Mouse (Mus musculus) A20 (cell line): ENCODE measurements around the gene D930048N14Rik.
"Not testable (repeated sequence)": the region's sequence is repeated elsewhere in the genome, so short reads cannot be mapped to it uniquely, and the experiment has no call there.

Source experiments
- DNase-seq: peaks from one replicate; pipeline ENCODE4 v3.0.0-alpha.2; 2011; ENCODE audit warnings: low read depth, low spot score

Gene D930048N14Rik

DNA sequence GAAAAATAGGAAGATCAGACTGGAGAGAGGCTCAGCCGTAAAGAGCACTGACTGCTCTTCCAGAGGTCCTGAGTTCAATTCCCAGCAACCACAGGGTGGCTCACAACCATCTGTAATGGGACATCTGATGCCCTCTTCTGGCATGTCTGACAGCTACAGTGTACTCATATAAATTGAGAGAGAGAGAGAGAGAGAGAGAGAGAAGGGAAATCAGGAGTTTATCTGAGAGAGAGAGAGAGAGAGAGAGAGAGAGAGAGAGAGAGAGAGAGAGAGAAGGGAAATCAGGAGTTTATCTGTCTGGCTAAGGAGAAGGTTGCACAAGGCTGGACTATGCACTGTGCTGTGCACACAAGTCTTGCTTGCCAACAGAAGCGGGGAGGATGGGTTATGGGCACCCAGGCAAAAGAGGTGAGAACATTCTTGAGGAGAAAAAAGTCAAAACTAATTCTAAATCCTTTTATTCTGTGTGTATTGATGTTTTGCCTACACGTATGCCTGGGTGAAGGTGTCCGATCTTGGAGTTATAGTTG, 2.2 kb downstream of the D930048N14Rik start:
- DNase-seq = no peak

DNA sequence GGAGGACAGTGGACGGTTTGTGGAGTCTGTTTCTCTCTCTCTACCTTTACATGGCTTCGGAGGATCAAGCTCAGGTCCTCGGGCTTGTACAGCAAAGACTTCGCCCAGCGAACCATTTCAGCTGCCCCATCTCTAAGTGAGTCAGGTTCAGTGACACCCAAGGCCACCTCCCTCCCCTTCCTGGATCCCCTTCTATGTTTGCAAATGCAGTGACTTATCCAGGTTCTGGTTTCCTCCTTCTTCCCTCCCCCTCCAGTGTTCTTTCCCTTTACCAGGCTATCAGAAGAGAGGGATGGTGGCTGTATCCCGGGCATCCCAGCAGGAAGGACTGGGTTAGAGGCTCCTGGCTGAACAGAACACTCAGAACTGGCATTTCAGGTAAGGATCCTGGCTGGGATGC, 3.0 kb downstream of the D930048N14Rik start:
- DNase-seq = no peak

DNA sequence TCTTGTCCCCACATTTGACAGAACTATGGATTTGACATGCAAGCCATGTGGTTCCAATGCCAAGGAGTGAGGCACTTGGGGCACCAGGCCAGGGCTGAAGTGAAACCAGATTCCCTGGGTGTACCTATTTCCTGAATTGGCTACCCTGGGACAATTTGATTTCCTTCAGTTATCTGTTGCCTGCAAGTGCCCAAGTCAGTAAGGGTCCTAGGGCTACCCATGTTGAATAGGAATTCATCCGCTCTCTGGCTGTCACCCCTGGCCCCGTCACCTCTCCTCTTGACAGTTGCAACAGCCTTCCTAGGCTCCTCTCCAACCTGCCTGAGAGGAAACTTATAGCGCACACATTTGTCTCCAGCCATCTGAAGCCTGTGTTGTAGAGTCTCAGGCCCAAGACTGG, 4.1 kb downstream of the D930048N14Rik start:
- no peak for DNase-seq

DNA sequence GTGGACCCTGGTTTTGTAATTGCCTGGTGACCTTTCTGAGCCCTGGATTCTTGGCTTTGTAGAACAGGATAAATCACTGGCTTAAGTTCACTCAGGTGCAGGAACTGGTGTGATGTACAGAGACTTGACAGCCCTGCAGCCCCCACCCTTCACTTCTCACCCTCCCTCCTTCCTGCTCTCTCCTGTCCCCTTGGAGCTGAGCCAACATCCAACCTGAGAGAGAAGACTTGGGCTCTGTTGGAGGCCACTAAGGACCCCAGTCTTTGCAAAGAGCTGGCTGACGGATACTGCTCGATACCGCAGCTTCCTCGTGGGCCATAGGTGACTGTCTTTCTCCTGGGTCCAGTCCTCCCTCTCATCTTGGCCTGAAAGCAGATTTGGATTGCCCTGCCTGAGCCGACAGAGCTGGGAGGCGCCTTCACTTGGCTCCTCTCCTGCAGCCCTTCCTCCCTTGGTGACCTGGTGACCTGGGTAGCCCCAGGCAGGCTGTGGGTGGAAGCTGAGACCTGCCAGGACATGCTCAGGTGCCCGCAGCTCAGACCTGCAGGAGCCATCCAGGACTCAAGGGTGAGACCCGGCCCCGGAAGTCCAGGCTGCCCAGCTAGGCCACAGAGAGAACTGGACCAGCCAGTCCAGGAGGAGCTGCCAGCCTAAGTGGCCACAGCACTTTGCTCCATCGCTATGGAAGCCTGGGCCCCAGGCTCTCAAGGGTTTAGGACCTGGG, 6.2 kb downstream of the D930048N14Rik start:
- DNase-seq = no peak

DNA sequence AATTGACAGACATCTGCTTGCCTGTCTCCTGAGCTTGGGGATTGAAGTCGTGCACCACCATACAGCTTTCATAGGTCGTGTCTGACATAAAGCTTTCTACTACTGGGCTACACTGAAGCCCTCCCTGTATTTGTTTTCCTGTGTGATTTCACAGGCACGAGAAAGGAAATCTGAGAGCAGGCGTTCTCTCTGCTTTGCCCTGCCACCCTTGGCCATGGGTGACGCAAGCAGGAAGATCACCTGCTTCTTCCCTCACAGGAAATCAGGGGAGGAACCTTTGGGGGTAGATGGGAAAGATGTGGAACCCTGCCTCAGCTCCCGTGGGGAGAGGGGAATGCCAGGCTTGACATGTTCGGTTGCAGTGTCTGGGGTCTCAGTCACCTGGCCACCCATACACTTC, 7.5 kb downstream of the D930048N14Rik start:
- no peak for DNase-seq

DNA sequence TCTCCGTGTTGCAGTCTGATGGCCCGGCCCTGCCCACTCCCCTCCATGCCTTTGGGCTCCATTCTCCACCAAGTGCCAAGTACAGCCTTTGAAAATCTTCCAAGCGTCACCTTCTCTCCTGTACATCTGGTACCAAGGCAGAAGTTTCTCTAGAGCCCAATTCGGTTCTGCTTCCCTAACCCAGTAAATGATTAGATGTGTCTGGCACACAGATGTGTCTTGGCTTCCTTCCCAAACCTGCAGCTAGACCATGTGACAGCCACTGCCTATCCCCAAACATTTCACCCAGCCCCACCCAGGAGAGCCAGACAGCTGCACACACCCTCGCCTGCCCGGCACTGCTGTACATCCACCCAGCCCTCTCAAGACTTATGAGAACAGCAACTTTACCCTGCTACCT, 8.0 kb downstream of the D930048N14Rik start:
- DNase-seq = no peak

DNA sequence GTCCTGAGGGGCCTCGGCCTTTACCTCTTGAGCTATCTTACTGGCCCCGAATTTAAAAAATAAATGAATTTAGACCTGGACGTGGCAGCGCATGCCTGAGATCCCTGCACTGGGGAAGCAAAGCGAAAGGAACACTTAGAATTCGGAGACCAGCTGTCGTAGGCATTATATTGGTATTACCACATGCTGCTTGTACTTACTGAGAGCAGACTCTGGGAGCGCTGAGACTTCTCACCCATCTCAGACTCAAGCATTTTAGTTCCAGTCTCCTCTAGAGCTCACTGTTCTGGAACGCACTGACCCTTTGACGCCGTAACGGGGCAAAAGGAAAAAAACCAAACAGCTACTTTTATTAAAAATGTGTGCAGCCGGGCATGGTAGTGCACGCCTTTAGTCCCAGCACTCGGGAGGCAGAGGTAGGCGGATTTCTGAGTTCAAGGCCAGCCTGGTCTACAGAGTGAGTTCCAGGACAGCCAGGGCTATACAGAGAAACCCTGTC, 11.2 kb downstream of the D930048N14Rik start:
- no peak for DNase-seq

DNA sequence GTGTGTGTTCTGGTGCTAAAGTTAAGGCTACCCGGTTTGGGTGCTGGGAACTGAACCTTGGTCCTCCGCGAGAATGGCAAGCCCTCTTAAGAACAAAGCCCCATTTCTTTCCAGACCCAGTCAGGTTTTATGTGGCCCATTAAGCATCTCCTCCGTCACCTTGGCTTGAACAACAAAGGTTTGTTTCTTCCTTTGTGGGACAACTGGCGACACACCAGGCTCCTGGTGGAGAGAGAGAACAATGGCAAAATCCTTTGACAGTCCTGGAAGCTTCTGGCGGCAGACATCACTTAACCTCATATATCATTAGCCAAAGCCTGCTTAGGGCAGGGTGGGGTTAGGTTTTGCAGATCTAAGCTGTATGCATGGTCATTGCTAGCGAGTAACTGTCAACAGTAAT, 11.9 kb downstream of the D930048N14Rik start:
- DNase-seq = no peak

DNA sequence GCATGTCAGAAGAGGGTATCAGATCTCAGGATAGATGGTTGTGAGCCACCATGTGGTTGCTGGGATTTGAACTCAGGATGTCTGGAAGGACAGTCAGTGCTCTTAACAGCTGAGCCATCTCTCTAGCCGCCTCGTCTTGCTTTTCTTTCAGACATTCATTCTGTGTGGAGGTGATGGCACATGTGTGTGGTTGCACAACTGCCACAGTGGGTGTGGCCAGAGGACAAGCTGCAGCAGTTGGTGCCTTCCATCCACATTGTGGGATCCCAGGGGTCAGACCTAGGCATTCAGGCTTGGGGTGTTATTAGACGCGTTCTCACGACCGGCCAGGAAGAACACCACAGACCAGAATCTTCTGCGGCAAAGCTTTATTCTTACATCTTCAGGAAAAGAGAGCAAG, 14.0 kb downstream of the D930048N14Rik start:
- not testable (repeated sequence) for DNase-seq

DNA sequence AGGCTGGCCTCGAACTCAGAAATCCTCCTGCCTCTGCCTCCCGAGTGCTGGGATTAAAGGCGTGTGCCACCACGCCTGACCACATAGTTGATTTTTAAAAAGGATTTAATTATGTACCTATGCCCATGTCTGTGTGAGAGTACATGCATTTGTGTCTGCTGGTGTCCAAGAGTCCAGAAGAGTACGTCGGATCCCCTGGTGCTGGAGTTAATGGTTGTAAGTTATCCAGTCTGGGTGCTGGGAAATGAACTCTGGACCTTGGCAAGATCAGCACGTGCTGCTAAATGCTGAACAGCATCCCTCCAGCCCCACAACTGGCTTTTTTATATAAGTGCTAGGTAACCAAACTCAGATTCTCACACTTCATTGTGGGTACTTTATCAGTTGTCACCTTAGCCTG, 20.1 kb downstream of the D930048N14Rik start:
- no peak for DNase-seq

DNA sequence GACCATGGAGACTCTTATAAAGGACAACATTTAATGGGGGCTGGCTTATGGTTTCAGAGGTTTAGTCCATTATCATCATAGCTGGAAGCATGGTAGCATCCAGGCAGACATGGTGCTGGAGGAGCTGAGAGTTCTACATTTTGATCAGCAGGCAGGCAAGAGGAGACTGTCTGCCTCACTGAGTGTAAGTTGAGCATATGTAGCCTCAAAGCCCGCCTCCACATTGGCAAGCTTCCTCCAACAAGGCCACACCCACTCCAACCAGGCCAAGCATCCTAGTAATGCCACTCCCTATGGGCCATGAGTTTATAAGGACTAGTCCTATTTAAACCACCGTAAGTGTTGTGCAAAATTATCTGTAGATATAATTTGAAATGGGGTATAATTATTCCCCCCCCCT, 20.6 kb downstream of the D930048N14Rik start:
- DNase-seq = no peak

DNA sequence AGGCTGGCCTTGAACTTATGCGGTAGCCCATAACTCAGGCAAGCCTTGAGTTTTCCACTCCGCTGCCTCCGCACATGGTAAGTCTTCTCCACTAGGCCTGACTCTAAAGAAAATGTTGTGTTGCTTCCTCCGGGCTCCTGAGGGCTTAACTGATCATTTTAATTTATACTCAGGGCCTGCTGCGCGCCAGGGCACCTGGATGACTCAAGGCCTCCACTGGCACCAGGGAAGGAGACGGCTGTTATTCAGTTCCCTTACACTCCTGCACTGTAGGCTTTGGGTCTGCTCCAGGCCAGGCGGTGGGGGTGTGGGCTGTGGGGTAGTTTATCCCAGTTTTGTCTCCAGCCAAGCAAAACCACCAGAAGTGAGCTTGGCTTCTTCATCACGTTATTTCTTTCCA, 22.5 kb downstream of the D930048N14Rik start:
- no peak for DNase-seq

DNA sequence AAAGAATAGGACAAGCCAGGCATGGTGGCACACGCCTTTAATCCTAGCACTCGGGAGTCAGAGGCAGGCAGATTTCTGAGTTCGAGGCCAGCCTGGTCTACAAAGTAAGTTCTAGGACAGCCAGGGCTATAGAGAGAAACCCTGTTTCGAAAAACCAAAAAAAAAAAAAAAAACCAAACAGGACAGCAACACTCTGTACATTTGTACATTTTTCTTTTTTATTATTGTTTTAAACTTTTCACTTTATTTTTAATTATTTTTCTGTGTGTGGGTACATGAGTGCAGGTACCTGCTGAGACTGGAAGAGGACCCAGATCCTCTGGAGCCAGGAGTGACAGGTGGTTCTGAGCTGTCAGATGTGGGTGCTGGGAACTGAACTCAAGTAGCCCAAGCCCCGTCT, 24.6 kb downstream of the D930048N14Rik start:
- no peak for DNase-seq

DNA sequence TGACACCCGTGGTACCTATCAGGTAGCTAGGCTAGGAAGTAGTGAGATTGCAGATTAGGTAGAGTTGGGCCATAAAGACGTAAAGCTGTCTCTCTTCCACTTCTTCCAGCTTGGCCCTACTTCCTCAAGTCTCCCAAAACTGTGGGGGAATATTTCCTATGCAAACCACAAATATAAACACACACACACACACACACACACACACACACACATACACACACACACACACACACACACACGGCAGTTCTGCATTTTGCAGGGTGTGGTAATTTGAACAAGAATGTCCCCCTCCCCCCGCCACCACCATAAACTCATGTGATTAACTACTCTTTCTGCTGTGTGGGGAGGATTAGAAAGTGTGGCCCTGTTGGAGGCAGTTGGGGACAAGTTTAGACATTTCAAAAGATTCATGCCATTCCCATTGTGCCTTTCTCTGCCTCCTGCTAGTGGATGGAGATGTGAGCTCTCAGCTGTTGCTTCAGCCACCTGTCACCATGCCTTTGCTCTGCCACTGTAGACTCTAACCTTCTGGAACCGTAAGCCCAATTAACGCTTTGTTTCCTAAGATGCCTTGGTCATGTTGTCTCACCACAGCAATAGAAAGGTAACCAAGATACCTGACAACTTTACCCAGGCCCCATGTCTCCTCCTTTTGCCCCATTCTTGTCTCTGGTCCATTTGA, 27.1 kb downstream of the D930048N14Rik start:
- DNase-seq = no peak

DNA sequence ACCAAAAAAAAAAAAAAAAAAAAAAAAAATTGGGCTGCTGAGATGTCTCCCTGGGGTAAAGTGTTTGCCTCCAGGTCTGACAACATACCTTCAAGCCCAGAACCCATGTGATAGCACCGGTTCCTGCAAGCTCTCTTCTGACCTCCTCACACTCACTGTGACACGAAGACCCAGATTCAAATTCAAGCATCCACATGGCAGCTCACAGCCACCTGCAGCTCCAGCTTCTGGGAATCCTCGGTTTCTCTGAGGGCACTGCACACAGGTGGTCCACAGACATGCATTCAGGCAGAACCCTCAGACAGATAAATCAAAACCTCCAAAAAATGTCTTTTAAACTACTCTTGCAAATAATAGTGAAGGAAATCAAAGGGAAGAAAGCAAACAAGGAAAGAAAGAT, 28.7 kb downstream of the D930048N14Rik start:
- no peak for DNase-seq

DNA sequence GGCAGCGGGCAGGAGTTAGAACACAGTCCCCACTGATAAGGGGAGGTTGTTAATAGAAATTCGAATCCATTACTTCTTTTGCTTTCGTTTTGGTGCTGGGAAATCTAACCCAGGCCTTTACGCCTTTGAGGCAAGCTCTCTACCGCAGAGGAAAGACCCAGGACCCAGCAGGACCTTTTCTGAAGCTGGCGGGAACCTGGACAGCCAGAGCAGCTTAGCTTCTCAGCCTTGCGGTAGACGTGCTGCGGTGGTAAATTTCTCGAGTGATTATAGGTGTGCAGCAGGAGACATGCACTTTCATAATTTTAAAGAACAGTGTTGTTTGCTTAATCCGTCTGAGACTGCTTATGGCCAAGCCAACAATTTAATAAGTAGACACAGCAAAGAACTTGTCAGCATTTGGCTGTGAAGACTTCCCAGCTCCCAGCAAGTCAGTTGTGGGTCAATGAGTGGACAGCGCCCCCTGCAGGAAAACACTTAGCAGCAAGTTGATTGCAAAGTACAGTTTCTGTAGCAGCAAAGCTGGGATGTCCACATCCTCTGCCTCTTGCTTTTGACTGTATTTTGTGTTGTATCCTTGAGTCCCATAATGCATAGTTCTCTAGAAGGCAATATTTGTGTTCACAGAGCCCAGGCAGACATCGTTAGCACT, 30.7 kb downstream of the D930048N14Rik start:
- DNase-seq = peak; percentile 90

DNA sequence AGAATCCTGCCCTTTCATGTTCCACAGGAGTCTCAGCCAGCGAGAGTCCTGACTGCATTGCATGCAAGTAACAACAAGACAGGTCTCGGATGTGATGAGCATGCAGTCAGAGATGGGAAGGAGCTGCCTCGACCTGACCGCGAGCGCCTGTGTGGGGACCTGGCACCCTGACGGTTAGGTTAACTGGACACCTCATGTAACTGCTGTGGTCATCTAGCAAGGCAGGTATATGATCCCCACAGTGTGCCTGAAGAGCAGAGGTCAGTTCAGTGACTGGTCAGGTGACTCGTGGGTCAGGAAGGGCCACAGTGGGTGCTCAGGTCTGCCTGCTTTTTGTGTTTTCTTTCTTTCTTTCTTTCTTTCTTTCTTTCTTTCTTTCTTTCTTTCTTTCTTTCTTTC, 31.2 kb downstream of the D930048N14Rik start:
- DNase-seq = no peak

DNA sequence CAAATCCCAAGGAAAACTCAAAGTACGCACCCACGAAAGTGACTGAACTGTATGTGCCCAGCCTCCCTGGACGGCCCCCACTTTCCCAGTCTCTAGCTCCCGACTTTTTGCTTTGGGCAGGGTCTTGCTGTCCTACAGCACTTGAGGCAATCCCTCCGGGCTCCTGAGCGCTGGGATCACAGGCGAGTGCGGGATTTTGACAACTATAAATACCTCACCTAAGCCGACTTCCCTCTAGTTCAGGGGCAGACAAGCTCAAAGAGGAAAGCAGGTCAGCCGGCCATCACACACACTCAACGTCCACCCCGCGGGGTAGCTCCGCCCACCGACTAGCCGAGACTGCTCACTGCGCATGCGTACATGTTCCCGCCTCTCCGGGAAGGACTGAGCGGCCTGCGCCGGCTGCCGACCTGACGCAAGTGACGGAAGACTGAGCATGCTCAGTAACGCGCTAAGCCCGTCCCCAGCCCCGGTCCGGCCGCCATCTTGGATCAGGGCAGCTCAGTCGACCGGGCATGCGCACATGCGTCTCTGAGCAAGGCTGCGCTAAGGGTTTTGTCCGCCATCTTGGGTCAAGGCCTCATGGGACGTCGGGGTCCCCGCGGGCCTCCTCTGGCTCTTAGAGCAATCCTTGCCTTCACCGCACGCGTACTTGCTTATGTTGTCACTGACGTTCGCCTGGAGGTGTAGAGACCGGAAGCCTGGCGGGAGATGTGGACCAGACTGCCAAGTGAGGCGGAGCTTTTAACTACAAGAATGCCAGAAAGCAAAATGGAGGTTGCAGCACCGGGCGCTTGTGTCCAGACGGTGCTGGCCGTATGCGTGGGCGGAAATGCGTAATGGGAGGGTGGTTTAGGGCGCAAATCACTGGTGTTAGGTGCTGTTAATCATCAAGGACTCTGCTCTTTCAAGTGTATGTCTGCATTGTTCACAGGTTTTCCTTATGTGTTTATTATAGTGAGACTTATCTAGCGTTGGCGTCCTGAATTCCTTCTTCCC, 37.9 kb downstream of the D930048N14Rik start, which contains the start of gene 0610009B22Rik:
0610009B22Rik (minus strand) TSS at position 545 of the 999 bp plus-strand sequence.
- peak; percentile 100 for DNase-seq

DNA sequence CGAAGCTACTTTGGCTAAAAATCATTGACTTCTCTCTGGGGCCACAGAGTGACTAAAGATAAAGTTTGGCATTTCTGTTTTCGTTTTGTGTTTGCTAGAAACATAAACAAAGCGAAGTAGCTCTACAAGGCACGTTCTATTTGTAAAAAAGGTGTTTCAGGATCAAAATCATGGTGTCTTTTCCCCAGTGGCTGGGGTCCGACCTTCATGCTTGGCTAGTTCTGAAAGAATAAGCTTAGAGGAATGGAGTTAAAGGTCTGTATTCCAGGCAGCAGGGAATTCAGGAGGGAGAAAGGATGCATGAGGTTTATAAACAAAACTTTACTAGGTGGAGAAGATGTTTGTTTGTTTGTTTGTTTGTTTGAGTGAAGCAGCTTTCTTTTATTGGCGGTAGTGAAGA, 38.6 kb downstream of the D930048N14Rik start:
- no peak for DNase-seq

DNA sequence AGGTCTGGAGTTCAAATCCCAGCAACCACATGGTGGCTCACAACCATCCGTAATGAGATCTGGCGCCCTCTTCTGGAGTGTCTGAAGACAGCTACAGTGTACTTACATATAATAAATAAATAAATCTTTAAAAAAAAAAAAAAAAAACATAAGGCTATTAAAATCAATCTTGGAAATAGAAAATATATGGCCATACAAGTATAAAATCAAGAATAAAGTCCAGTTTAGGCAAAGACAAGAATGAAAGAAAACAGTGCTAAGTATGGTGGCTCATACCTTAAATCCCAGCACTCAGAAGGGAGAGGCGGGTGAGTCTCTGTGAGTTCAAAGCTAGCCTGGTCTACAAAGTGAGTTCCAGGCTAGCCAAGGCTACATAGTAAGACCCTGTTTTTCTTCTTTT, 39.8 kb downstream of the D930048N14Rik start:
- DNase-seq = not testable (repeated sequence)

DNA sequence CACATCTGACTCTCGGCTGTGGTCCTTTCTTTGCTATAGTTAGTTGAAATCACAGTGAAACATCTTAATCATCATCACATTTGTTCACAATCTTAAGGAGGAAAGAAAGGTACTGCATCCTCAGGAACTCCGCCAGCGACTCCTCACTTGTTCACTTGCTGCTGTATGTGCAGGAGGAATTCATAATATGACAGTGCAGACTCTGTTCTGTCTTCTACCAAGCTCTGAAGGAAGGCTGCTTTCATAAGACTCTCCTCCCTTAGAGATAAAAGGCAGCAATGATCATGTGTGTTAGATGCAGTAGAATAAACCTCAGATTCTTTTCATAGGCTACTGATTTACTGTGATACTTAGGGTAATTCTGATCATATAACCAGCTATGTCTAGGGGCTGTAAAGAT, 44.2 kb downstream of the D930048N14Rik start:
- DNase-seq = no peak
